7 mouse cellular contexts compared by ENCODE assay signal in genomic region chr14:66494518-66494923, GRCm38 (mm10).
DNase-seq lines count a peak whose midpoint lies in the region; ATAC-seq and TF ChIP-seq lines count a peak whose summit lies in the region.

No protein-coding gene starts in this region.

- no peaks in the 10 kb centered on the region for H3K9me3 ChIP-seq in forebrain, embryonic 15.5 days
- no peaks in the 10 kb centered on the region for H3K9me3 ChIP-seq in hindbrain, embryonic 12.5 days (replicated peaks)
- no peaks in the 10 kb centered on the region for H3K9me3 ChIP-seq in limb, embryonic 10.5 days (replicated peaks)

- peak overlapping the region; percentile 93 for H3K27ac ChIP-seq in forebrain, embryonic 15.5 days (replicated peaks)
- peak overlapping the region; percentile 93 for H3K27ac ChIP-seq in hindbrain, embryonic 12.5 days
- no peak overlapping the region for H3K27ac ChIP-seq in limb, embryonic 10.5 days
- H3K27ac ChIP-seq in olfactory bulb, adult 2 months (ENCODE audit: insufficient read depth, low read depth, low read length): peak overlapping the region; percentile 94

- no peak overlapping the region; the same call in 1 of the 2 replicates for H3K9ac ChIP-seq in forebrain, embryonic 15.5 days (replicated peaks)
- H3K9ac ChIP-seq in hindbrain, embryonic 12.5 days: no peak overlapping the region

- no peak for TF ChIP-seq CTCF in olfactory bulb, adult 2 months (IDR thresholded peaks at IDR 0.05; ENCODE audit: insufficient read depth, low read depth, low read length)

- no peak for TF ChIP-seq POLR2A in olfactory bulb, adult 2 months (IDR thresholded peaks at IDR 0.05; ENCODE audit: insufficient read depth, low read depth, low read length)

- H3K27me3 ChIP-seq in forebrain, embryonic 15.5 days: no peaks in the 10 kb centered on the region
- H3K27me3 ChIP-seq in hindbrain, embryonic 12.5 days: no peaks in the 10 kb centered on the region
- H3K27me3 ChIP-seq in limb, embryonic 10.5 days (ENCODE audit: low read depth, poor library complexity, severe bottlenecking): no peaks in the 10 kb centered on the region

- peaks cover 48% of the 10 kb centered on the region for H3K4me1 ChIP-seq in forebrain, embryonic 15.5 days
- H3K4me1 ChIP-seq in hindbrain, embryonic 12.5 days: peaks cover 38% of the 10 kb centered on the region
- H3K4me1 ChIP-seq in limb, embryonic 10.5 days: peaks cover 5% of the 10 kb centered on the region; the same call in 1 of the 2 replicates
- H3K4me1 ChIP-seq in olfactory bulb, adult 2 months (ENCODE audit: control insufficient read depth, insufficient read depth, low read length): peaks cover 2% of the 10 kb centered on the region

- DNase-seq in NIH3T3 (ENCODE audit: low read depth): peak; percentile 56
- peak; percentile 33 for DNase-seq in limb, embryonic 10.5 days (ENCODE audit: low spot score)
- no peak for DNase-seq in T-cell, adult 2 months (ENCODE audit: low spot score)

- WGBS in forebrain, embryonic 15.5 days: 2% methylated on average over 5 of the region's 5 CpGs
- WGBS in hindbrain, embryonic 12.5 days: 5% methylated on average over 5 of the region's 5 CpGs
- WGBS in limb, embryonic 10.5 days: 51% methylated on average over 5 of the region's 5 CpGs
- WGBS in olfactory bulb, adult 2 months: 5% methylated on average over 5 of the region's 5 CpGs

- no peak overlapping the region for H3K4me3 ChIP-seq in forebrain, embryonic 15.5 days
- H3K4me3 ChIP-seq in hindbrain, embryonic 12.5 days: no peak overlapping the region
- H3K4me3 ChIP-seq in limb, embryonic 10.5 days: no peak overlapping the region
- H3K4me3 ChIP-seq in olfactory bulb, adult 2 months (ENCODE audit: insufficient read depth, low read depth, low read length): no peak overlapping the region

- ATAC-seq in cerebellum, adult (ENCODE audit: insufficient number of reproducible peaks, low FRiP score, low TSS enrichment): 0 out of 2 replicates have a peak, but pooled peaks have one; percentile 51
- peak; percentile 99 for ATAC-seq in forebrain, embryonic 15.5 days (replicated peaks)
- ATAC-seq in hindbrain, embryonic 12.5 days (ENCODE audit: low FRiP score): peak; percentile 99

- no peaks in the 10 kb centered on the region for H3K36me3 ChIP-seq in forebrain, embryonic 15.5 days
- no peaks in the 10 kb centered on the region for H3K36me3 ChIP-seq in hindbrain, embryonic 12.5 days
- no peaks in the 10 kb centered on the region for H3K36me3 ChIP-seq in limb, embryonic 10.5 days

- H3K4me2 ChIP-seq in forebrain, embryonic 15.5 days (replicated peaks): peak overlapping the region; percentile 30
- H3K4me2 ChIP-seq in hindbrain, embryonic 12.5 days (replicated peaks): peak overlapping the region; percentile 29
